Mouse (Mus musculus): ENCODE data around the gene Yy1.

- TF ChIP-seq CTCF (conservative IDR thresholded peaks at IDR 0.05; ENCODE audit: low read length), result peak; percentile 40
- no peak for TF ChIP-seq NANOG (IDR thresholded peaks at IDR 0.05; ENCODE audit: borderline replicate concordance, low read length)
Measured at GRCm38 (mm10) chr12:108763057-108763796, 29.5 kb upstream of the Yy1 start.
